Mouse (Mus musculus) thymus, adult 2 months (tissue): ENCODE data around the gene Atf6b.

Experiments
- CTCF ChIP-seq: fragments of 200-500 bp; IDR thresholded peaks from 2 replicates; pipeline ENCODE4 v1.5.1; 2012; ENCODE audit warnings: mild to moderate bottlenecking, control low read depth, low read length, moderate library complexity, borderline replicate concordance; ENCODE audit not compliant: control insufficient read depth, poor library complexity, insufficient read depth; ENCODE audit errors: extremely low read depth
- POLR2A ChIP-seq: fragments of 200-500 bp; IDR thresholded peaks from 2 replicates; pipeline ENCODE4 v1.6.1; 2012; ENCODE audit warnings: mild to moderate bottlenecking, low read length, control low read depth, moderate library complexity; ENCODE audit not compliant: control insufficient read depth, poor library complexity, insufficient read depth; ENCODE audit errors: extremely low read depth

GRCm38 (mm10) chr17:34644608-34645007, 2.3 kb upstream of the Atf6b start, which contains the start of gene Fkbpl:
- TF ChIP-seq CTCF (no peak), POLR2A (0 out of 2 replicates have a peak, but pooled peaks have one; percentile 33)
